Mouse (Mus musculus) kidney, postnatal 10 days (tissue): ENCODE measurements at regions not wholly inside any gene's neighbourhood (a gene's known extent, or its start where the extent isn't known, plus 50 kb on each side); places are given as distances from the start of the nearest gene placed in this dataset.

Experiments
- DNase-seq: peaks from one replicate; pipeline ENCODE4 v3.0.0; 2021; ENCODE audit warnings: mixed read lengths

DNA sequence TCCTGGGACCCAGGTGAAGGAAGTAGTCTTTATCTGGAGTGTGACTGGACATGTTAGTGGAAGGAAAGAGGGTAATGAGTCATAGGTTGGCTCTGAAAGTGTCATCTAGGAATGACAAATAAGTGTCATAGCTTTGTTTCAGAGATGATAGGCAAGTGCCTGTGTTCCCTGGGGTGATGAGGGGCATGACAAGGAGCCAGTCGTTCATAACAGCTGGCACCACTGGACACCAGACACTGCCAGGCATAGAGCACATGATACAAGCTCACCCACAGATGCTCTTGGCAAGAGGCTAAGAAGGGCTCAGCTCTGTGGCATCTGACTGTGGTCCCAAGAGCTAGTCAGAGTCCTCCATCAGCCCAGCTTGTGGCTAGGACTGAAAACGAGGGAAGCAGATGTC is 171.0 kb downstream of the Rab11fip4 start:
- no peak for DNase-seq

DNA sequence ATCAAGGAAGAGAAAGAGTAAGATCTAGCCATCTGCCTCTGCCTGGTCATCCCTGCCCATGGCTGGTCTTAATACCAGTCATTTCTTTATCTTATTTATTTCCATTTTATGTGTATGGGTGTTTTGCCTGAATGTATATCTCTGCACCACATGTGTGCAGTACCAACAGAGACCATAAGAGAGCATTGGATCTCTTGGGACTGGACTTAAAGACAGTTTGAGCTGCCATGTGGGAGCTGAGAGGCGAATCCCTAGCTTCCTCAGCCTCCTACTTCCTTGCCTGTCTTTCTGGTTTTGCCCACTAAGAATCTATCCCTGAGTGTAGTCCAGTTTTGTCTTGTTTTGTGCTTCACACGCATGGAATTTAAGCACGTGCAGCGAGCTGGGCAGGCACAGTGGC is 169.5 kb downstream of the Rab11fip4 start:
- no peak for DNase-seq

DNA sequence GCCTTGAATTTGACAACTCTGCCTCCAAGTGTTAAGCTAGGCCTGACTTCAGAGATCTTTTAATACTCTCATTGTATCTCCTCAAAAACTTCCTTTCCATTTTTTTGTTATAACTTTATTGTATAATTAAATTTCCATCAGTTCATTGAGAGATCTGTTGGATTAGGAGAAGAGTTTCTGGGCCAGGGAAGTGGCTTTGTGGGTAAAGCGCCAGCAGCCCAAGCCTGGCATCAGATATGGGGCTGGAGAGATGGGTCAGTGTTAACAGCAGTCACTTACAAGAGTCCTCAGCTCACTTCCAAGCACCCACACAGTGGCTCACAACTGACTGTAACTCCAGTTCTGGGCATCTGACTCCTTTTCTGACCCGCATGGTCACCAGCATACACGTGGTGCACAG is 167.3 kb downstream of the Rab11fip4 start:
- DNase-seq = no peak

DNA sequence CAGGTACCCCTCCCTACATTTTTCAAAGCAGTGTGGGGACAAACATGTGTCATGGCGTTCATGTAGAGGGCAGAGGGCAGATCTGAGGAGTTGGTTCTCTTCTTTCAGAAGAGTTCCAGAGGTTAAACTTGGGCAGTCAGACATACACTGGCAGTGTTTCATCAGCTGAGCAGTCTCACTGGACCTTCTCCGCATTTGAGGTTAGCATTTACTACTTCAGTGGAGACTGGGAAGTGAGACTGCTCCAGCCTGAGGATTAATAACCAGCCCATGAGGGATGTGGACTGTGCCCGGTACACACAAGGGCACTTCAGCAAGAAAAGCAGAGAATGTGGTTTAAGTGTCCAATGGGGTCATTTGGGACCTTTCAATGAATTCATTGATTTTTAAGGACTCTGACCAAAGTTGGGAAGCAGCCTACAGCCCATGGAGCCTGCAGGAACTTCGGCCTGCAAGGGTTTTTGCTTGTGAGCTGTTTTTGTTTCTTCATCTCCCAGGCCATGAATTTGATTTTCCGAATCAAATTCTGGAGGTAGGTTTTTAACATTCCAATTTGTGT is 166.6 kb downstream of the Rab11fip4 start:
- no peak for DNase-seq

DNA sequence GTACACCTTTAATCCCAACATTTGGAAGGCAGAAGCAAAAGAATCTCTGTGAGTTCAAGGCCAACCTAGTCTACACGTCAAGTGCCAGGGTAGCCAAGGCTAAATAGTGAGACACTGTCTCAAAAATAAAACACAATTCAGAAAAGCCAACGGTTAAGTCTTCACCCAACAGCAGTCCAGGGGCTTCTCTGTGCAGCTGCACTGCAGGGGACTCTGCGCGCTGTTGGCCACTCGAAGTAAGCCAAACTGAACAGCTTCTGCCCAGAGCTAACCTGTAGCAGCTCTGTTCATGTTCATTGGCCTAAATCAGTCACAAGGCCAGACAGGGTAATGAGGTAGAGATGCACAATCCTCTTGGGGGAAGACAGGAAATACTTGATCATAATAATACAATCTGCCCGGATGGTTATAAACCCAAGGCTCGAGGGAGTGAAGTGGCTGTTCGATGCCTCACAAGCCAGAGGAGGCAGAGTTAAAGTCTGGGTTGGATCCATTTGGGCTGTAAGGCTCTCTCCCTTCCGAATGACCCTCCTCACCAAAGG is 165.4 kb downstream of the Rab11fip4 start:
- DNase-seq = no peak

DNA sequence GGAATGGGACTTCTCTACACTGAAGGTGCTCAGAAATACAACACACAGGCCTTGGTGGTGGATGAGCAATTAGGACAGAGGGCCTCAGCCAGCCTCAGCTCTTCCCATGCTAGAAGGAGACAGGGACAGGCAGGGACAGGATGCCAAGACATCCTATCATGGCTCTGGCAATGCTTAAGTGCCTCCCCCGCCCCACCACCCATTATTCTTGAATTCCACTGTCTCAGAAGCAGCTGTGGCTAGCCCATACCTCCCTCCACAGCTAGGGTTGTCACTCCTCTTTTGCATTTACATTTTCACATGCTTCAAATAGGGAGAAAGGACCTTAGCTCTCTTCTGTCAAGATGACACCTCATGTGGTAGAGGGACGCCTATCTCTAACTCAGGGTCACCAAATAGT is 162.5 kb downstream of the Rab11fip4 start:
- no peak for DNase-seq

DNA sequence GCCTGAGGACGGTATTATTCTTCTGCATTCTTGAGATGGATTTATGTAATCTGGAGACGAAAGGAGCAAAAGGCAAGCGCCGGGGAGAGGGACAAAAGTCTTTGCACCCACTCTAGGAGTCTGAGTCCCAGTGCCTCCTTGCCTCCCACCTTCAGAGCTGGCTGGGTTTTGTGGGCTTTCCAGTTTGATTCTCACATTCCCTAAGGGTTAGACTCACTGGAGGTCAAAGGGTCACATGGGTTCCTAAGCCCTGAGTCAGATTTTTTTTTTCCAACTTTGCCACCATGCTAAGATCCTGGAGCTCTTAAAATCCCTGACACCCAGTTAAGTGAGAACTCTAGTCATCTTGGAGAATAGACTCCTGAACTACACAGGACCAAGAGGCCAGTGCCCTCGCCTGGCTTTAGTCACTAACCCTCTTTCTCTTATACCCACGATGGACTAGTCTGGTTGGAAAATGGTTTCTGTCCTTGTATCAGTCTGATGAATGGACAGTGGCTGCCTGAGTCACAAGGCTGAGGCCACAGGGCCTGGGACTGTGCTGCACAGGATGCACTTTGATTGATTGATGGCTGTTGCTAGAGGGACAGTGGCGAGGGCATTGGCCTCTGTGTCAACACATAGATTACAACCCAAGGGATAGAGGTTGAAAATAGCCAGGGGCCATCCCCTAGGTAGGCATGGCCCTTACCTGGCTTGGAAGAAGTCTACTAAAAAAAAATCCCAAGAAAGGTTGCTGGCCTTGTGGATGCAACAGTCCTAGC is 161.9 kb downstream of the Rab11fip4 start:
- DNase-seq = no peak

DNA sequence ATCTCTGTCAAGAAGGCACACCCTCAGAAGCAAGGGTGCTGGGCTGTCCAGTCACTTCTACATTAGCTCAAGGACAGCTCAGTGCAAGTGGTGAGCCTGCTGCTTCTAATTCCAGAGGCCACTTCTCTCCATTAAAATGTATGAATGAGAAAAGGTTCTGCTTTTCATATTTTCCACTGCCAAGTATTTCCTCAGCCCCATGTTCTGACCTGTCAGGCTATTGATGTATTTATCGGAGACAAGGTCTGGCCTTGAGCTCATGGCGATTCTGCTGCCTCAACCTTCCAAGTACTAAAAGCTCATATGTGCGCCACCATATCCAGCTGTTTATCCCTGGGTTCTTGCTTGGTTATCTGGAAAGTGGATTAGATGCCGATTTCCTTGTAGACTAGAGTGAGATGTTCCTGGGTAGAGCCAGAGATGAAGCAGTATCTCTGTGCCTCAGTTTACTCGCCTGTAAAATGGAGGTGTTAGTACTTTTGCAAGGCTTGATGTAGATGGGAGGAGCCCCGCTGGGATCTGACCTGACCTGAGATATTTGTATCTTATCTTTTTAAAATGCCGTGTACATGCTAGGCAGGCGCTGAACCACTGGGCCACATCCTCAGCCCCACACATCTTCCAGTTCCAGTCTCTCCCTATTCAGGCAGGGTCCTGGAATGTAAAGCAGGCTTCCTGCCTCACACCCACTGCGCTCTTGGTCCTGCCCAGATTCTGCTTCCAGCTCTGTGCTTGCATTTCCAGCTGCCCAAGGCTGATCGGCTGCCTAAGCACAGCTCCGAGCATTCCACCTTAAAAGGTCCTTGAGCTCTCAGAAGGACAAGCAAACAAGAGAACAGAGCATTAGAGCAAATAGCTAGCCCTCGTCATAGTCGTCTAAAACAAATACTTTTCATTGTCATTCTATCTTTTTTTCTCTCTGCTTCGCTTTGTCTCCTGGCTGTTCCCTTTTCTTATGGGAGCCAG is 161.0 kb downstream of the Rab11fip4 start:
- DNase-seq = no peak

DNA sequence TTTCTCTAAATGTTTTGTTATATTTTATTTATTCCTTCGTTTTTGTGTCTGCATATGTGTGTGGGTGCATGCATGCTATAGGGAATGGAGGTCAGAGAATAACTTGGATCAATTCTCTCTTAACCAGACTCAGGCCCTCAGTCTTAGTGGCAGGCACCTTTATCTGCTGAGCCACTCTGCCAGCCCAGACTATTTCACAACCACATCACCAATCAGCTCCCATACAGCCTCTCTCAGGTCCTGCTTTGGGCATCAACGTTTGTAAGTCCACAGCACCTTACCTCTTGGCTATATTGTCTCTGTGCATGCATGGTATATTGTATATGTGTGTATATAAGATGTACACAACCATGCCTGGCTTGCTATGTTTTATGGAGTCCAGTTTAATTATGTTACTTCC is 159.9 kb downstream of the Rab11fip4 start:
- DNase-seq = no peak

DNA sequence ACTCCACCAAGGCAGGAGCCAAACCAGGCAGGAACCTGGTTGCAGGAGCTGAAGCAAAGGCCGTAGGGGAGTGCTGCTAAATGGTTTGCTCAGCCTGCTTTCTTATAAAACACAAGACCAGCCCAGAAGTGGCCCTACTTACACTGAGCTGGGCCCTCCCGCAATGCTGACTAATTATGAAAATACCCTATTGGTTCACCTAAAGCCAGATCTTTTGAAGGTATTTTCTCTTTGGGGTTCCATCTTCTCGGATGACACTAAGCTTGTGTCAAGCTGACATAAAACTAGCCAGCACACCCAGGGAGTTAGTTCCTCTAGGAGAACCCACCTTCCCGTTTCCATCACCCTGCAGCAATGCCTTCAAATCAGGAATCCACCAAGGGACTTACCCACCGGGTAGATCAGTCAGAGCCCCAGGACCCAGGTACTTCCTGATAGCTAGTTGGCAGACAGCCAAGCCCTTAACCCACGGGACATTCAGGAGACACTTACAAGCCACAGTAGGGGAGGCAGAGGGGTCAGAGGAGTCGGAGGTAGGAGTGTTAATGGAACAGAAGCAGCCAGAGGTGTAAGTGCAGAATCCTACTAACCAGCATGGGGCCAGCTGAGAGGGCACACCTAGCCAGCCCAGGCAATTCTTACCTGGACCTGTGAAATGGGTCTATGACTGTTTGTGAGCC is 158.9 kb downstream of the Rab11fip4 start:
- DNase-seq = no peak

DNA sequence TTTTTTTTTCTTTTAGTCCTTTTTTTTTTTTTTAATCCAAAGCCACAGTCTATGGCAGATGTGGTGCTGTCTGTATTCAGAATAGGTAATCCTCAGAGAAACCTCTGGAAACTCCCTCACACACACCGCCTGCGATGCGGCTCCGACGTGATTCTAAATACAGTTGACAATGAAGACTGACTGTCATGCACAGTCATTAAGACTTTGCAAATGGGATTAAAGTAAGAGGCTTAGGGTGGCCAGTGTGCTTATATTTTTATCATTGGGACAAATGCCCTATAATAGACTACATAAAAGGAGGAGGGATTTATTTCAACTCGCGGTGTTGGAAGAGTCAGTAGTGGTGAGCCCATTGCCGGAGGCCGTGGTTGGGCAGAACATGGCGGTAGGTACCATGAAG is 158.1 kb downstream of the Rab11fip4 start:
- no peak for DNase-seq

DNA sequence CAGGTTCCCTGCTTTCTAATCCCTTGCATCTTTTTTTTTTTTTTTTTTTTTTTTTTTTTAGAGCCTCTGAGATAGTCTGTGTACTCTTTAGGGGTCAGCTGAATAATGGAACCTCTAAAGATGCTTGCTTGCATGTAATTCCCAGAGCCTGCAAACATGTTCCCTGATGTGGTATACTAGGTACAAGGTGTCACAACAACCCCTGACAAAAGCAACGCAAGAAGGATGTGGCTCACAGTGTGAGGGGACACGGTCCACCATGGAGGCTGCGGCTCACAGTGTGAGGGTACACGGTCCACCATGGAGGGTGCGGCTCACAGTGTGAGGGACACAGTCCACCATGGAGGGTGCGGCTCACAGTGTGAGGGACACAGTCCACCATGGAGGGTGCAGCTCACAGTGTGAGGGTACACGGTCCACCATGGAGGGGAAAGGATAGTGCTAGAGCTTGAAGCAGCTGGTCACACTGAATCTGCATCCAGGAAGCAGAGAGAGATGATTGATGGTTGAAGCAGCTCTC is 157.7 kb downstream of the Rab11fip4 start:
- no peak for DNase-seq

DNA sequence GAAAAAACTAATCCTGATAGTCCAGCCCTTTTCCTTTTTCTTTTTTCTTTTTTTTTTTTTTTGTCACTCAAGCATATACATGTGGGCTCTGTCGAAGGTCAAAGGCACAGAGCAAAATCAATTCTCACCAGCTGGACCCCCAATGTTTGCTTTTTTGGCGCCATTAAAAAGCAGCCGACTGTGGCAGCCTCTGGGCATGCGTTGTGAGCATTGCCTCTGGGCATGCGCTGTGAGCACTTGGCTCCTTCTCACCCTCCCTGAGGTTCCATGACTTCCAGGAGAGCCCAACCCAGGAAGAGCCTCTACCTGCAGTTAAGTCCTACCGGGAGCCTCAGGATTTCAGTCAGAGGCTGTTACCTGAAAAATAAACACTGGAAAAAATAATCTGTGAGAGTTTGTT is 156.8 kb downstream of the Rab11fip4 start:
- DNase-seq = no peak
